Mouse (Mus musculus): ENCODE results near the gene Vwa7. TPM values are rescaled to one million over a fixed set of nuclear protein-coding genes. Genes with fewer than 3 reads are reported as not detected.
"Not testable (repeated sequence)": the region's sequence is repeated elsewhere in the genome, so short reads cannot be mapped to it uniquely, and the experiment has no call there.

Gene Vwa7
- total and polyA plus RNA-seq, 3 experiments, result 0.60 to 3.5 (median 1.5) TPM

DNA sequence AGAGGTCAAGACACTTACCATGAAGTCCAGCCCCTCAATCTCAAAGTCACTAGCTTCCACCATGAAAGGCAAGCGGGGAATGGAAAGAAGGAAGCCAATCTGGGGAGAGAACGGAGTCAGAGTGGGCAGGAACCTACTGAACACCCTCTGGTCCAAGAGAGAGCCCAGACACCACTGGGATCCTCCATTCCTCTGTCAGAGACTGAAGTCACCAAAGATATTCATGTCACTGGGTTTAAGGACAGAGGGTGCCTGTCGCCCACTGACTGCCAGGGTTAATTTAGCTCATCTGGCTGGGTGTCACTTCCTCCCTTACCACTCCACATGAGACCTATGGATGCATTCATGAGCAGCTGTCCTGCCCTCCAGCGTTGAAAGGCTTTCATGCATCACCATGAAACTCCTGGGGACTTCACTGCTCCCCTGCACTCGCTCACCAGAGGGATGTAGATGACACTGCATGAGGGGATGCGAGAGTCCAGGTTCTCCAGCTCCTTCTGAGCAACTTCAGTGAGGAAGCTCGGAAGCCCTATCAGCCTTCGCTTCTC, 16.0 kb downstream of the Vwa7 start:
- Histone ChIP-seq H3K36me3 (replicated peaks) (peaks cover 31% of the 10 kb centered on the region), H3K4me1 (ENCODE audit: insufficient read depth, low read depth, low read length) (peaks cover 75% of the 10 kb centered on the region), H3K27me3 (ENCODE audit: insufficient read depth, low read length) (no peaks in the 10 kb centered on the region), H3K9me3 (replicated peaks) (no peaks in the 10 kb centered on the region), H3K4me3 (ENCODE audit: low read depth, low read length) (no peak overlapping the region)
- ATAC-seq (ENCODE audit: extremely low read depth, insufficient number of reproducible peaks, low FRiP score, poor library complexity, severe bottlenecking) (no peak), DNase-seq (ENCODE audit: low spot score) (no peak)
- no peak for TF ChIP-seq CTCF (IDR thresholded peaks at IDR 0.05; ENCODE audit: low read depth, low read length)
- TF ChIP-seq POLR2AphosphoS5 (IDR thresholded peaks at IDR 0.05; ENCODE audit: insufficient replicate concordance, low read depth, low read length), result no peak
- TF ChIP-seq GATA1 (IDR thresholded peaks at IDR 0.05; ENCODE audit: borderline replicate concordance, low read length), result no peak
- no peak for TF ChIP-seq TAL1 (conservative IDR thresholded peaks at IDR 0.05; ENCODE audit: low read depth, low read length)
- no peak for TF ChIP-seq GATA2 (IDR thresholded peaks at IDR 0.05; ENCODE audit: borderline replicate concordance, low read depth, low read length)

DNA sequence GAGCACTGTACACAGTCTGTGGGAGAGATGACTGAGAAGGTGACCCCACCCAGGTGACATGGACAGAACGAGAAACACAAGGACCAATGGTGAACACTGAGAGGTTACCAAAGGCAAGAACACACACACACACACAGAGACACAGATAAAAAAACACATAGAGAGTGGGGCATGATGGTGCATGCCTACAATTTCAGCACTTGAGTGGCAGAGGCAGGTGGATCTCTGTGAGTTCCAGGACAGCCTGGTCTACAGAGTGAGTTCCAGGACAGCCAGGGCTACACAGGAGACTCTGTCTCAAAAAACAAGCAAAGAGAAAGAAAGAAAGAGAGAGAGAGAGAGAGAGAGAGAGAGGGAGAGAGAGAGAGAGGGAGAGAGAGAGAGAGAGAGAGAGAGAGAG, 17.3 kb downstream of the Vwa7 start:
- not testable (repeated sequence) for DNase-seq (ENCODE audit: low spot score); H3K9me3 ChIP-seq (replicated peaks); H3K27me3 ChIP-seq (ENCODE audit: insufficient read depth, low read length); H3K4me3 ChIP-seq (ENCODE audit: low read depth, low read length); ATAC-seq (ENCODE audit: extremely low read depth, insufficient number of reproducible peaks, low FRiP score, poor library complexity, severe bottlenecking)
- peaks cover 29% of the 10 kb centered on the region for H3K36me3 ChIP-seq (replicated peaks)
- peaks cover 62% of the 10 kb centered on the region for H3K4me1 ChIP-seq (ENCODE audit: insufficient read depth, low read depth, low read length)

DNA sequence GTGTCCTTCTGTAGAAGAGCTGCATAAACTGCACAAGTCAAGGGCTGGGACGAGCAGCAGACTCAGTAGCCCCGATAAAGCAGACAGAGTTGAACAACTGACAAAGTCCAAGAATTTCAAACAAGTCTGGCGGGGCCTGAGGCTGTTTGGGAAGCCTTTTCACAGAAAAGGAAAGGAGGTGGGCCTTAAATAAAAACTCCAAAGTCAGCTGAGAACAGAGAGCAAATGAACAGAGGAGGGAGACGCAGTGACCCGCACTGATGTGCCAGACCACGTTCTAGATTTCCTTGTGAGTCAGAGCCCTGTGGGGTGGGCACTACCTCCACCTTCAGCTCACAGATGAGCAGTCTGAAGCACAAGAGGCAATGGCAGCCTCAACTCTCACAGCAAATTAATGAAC, 18.5 kb downstream of the Vwa7 start:
- H3K27me3 ChIP-seq (ENCODE audit: insufficient read depth, low read length), result no peaks in the 10 kb centered on the region
- ATAC-seq (ENCODE audit: extremely low read depth, insufficient number of reproducible peaks, low FRiP score, poor library complexity, severe bottlenecking) (no peak), DNase-seq (ENCODE audit: low spot score) (no peak)
- no peak overlapping the region; the same call in 1 of the 2 replicates for H3K4me3 ChIP-seq (ENCODE audit: low read depth, low read length)
- peaks cover 53% of the 10 kb centered on the region for H3K4me1 ChIP-seq (ENCODE audit: insufficient read depth, low read depth, low read length)
- peaks cover 21% of the 10 kb centered on the region for H3K36me3 ChIP-seq (replicated peaks)
- no peaks in the 10 kb centered on the region for H3K9me3 ChIP-seq (replicated peaks)
- TF ChIP-seq CTCF (IDR thresholded peaks at IDR 0.05; ENCODE audit: low read depth, low read length) (no peak), GATA1 (IDR thresholded peaks at IDR 0.05; ENCODE audit: borderline replicate concordance, low read length) (no peak), TAL1 (conservative IDR thresholded peaks at IDR 0.05; ENCODE audit: low read depth, low read length) (no peak), POLR2AphosphoS5 (IDR thresholded peaks at IDR 0.05; ENCODE audit: insufficient replicate concordance, low read depth, low read length) (no peak), GATA2 (IDR thresholded peaks at IDR 0.05; ENCODE audit: borderline replicate concordance, low read depth, low read length) (no peak)

DNA sequence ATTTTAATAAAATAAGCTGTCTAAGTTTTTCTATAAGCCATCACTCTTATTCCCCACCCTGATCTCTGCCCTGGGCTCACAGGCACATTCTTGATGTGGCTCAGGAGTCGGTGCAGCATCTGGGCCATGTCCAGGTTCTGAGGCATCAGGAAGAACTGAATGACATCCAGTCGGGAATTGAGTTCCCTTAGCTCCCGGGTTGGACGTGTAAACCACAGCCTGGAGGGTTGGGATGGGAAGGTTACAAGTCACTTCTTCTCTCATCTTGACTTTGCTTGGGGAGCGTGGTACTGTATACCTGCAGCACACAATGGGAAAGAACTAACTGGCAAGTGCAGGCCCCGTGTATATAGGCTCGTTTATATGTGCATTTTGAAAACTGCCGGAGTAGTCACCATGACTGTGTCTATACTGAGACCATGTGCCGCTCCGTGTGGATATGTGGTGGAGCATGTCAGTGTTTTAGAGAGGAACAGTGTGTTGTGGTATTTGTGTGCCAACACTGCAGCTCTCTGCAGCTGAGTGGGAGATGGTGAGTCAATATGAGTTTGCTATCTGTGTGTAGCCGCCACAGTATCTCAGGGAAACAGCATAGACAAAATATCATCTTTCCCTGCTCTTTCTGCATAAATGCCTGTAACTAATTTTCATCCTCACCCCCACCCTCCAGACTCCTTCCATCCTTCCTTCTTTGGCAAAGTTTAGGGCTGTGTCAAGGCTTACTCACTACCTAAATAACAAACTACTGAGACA, 22.9 kb downstream of the Vwa7 start:
- TF ChIP-seq POLR2AphosphoS5 (IDR thresholded peaks at IDR 0.05; ENCODE audit: insufficient replicate concordance, low read depth, low read length), result no peak
- TF ChIP-seq GATA2 (IDR thresholded peaks at IDR 0.05; ENCODE audit: borderline replicate concordance, low read depth, low read length), result no peak
- no peak for TF ChIP-seq TAL1 (conservative IDR thresholded peaks at IDR 0.05; ENCODE audit: low read depth, low read length)
- Histone ChIP-seq H3K4me1 (ENCODE audit: insufficient read depth, low read depth, low read length) (peaks cover 45% of the 10 kb centered on the region), H3K27me3 (ENCODE audit: insufficient read depth, low read length) (no peaks in the 10 kb centered on the region), H3K4me3 (ENCODE audit: low read depth, low read length) (no peak overlapping the region), H3K9me3 (replicated peaks) (no peaks in the 10 kb centered on the region), H3K36me3 (replicated peaks) (peaks cover 15% of the 10 kb centered on the region)
- DNase-seq (ENCODE audit: low spot score), result no peak
- no peak for ATAC-seq (ENCODE audit: extremely low read depth, insufficient number of reproducible peaks, low FRiP score, poor library complexity, severe bottlenecking)

DNA sequence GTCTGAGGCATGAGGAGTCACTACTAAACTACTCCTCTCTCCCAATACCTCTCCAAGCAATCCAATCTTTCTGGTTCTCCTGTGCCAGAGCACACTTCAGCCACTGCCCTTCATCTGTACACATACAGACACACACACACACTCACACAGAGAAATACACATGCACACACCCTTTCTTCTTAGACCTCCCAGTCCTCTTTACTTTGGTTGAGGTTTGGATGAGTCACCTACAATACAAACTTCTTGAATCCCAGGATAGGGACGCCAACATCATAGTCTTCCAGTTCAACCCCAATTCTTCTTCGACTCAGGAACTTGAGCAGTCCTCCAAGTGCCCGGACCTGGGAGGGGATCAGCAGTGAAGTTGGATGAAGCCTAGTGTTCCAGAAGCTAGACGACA, 27.4 kb downstream of the Vwa7 start:
- no peak for DNase-seq (ENCODE audit: low spot score)

DNA sequence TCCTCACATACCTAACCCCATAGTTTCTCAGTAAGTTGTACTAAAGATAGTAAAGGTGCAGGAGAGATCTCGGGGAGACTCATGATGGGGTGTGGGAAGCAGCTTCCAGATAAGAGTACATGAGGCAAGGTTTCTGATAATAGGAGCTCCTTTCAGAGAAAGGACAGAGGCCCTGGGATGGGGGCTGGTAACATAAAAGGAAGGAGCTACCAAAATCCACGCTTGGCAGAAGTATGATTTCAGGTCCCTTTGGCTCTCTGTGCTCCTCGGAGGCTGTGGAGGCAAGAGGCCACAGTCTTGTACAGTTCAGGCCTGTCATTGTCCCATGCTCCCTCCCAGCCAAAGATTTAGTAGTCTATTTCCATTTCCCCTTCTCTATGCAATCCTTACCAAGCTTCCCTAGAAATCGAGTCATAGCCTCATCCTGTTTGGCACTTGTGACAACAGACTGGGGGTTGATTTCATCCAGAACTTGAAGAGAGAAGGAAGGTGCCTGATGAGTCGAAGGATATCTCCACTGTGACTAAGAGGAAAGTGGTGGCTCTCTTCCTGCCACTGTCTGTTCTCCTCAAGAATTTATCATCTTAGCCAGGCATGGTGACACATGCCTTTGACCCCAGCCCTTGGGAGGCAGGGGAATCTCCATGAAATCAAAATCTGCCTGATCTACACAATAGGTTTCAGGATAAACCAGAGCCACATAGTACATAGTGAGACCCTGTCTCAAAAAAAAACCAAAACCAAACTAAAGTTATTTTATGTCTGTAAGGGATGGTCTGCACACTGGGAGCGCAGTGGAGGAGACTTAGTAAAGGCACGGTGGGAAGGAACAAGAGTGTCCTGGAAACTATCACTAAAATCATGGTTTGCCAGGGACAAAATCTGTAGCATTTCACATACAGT, 28.8 kb downstream of the Vwa7 start:
- no peaks in the 10 kb centered on the region for H3K9me3 ChIP-seq (replicated peaks)
- peaks cover 81% of the 10 kb centered on the region for H3K4me1 ChIP-seq (ENCODE audit: insufficient read depth, low read depth, low read length)
- H3K27me3 ChIP-seq (ENCODE audit: insufficient read depth, low read length), result no peaks in the 10 kb centered on the region
- no peak for TF ChIP-seq CTCF (IDR thresholded peaks at IDR 0.05; ENCODE audit: low read depth, low read length)
- no peak for TF ChIP-seq GATA1 (IDR thresholded peaks at IDR 0.05; ENCODE audit: borderline replicate concordance, low read length)
- no peak for TF ChIP-seq GATA2 (IDR thresholded peaks at IDR 0.05; ENCODE audit: borderline replicate concordance, low read depth, low read length)
- TF ChIP-seq TAL1 (conservative IDR thresholded peaks at IDR 0.05; ENCODE audit: low read depth, low read length), result 0 out of 2 replicates have a peak, but pooled peaks have one; percentile 23
- peaks cover 11% of the 10 kb centered on the region for H3K36me3 ChIP-seq (replicated peaks)
- peak overlapping the region; percentile 75 for H3K4me3 ChIP-seq (ENCODE audit: low read depth, low read length)
- peak; percentile 4; the same call in 1 of the 2 replicates for ATAC-seq (ENCODE audit: extremely low read depth, insufficient number of reproducible peaks, low FRiP score, poor library complexity, severe bottlenecking)
- DNase-seq (ENCODE audit: low spot score), result no peak

More for the DNA sequence above, 27.4 kb downstream of the Vwa7 start:
- H3K4me1 ChIP-seq (ENCODE audit: insufficient read depth, low read depth, low read length), result peaks cover 70% of the 10 kb centered on the region
- H3K9me3 ChIP-seq (replicated peaks), result no peaks in the 10 kb centered on the region
- ATAC-seq (ENCODE audit: extremely low read depth, insufficient number of reproducible peaks, low FRiP score, poor library complexity, severe bottlenecking), result no peak
- peak overlapping the region; percentile 18; the same call in 1 of the 2 replicates for H3K4me3 ChIP-seq (ENCODE audit: low read depth, low read length)
- TF ChIP-seq GATA2 (IDR thresholded peaks at IDR 0.05; ENCODE audit: borderline replicate concordance, low read depth, low read length), result no peak
- TF ChIP-seq CTCF (IDR thresholded peaks at IDR 0.05; ENCODE audit: low read depth, low read length), result no peak
- no peak for TF ChIP-seq TAL1 (conservative IDR thresholded peaks at IDR 0.05; ENCODE audit: low read depth, low read length)
- TF ChIP-seq POLR2AphosphoS5 (IDR thresholded peaks at IDR 0.05; ENCODE audit: insufficient replicate concordance, low read depth, low read length), result no peak
- TF ChIP-seq GATA1 (IDR thresholded peaks at IDR 0.05; ENCODE audit: borderline replicate concordance, low read length), result no peak
- H3K36me3 ChIP-seq (replicated peaks), result peaks cover 15% of the 10 kb centered on the region
- no peaks in the 10 kb centered on the region for H3K27me3 ChIP-seq (ENCODE audit: insufficient read depth, low read length)
